Mouse (Mus musculus) cortical plate, adult 2 months (tissue): ENCODE results near the gene Zbtb20.

Experiments
- CTCF ChIP-seq: fragments of 200-500 bp; IDR thresholded peaks from 2 replicates; pipeline ENCODE4 v1.5.1; 2011; ENCODE audit warnings: mild to moderate bottlenecking, control low read depth, low read length; ENCODE audit not compliant: insufficient read depth; ENCODE audit errors: extremely low read depth
- POLR2A ChIP-seq: fragments of 200-500 bp; IDR thresholded peaks from 2 replicates; pipeline ENCODE4 v1.6.1; 2011; ENCODE audit warnings: mild to moderate bottlenecking, low read length, control low read depth; ENCODE audit not compliant: insufficient read depth; ENCODE audit errors: extremely low read depth

GRCm38 (mm10) chr16:43036510-43036909, 160.8 kb downstream of the Zbtb20 start:
- TF ChIP-seq CTCF (no peak), POLR2A (no peak)
